Mouse (Mus musculus): ENCODE results near the gene Dapl1. TPM values are rescaled to one million over a fixed set of nuclear protein-coding genes. Genes with fewer than 3 reads are reported as not detected.
A peak's percentile ranks its signal among the peaks of the same experiment; 100 is the strongest.

Dapl1 gene
- polyA plus RNA-seq, 2 experiments from 2014 or later: 11.2 to 20.6 TPM

DNA sequence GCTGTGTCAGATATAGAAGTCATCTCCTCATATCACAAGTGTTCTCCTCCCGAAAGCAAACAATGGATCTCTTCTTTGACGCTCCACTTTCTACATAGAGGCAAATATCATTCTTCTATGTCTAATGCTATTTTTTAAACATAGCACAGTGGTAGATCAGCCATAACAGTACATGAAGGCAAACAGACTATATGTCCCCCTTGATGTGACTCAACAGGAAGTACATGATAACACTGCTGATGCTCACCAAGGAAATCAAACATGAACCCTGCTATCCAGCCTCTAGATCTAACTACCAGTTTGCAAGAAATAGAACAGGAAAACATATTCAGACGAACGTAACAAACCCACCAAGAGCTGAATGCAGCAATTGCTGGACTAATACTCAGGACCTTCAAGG is 10.1 kb upstream of the Dapl1 start:
- ATAC-seq: peak; percentile 65

DNA sequence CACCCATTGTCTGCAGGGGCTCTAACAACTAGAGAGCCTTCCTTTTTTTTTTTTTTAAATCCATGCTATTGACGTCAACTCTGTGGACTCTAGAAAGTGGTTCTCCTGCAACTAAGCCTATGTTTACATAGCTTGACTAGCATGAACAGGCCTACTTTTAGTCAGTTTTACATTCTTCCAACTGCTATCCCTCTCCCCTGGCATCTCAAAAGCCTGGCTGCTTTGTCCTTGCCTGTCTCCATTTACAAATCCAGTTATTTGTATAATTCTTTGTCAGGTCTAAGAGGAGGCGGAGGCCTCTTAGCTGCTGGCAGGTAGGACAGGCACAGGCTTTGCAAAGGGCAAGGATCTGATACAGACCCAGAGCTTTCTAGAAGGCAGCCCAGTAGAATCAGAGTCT is 627 bp downstream of the Dapl1 start:
- no peak for ATAC-seq

DNA sequence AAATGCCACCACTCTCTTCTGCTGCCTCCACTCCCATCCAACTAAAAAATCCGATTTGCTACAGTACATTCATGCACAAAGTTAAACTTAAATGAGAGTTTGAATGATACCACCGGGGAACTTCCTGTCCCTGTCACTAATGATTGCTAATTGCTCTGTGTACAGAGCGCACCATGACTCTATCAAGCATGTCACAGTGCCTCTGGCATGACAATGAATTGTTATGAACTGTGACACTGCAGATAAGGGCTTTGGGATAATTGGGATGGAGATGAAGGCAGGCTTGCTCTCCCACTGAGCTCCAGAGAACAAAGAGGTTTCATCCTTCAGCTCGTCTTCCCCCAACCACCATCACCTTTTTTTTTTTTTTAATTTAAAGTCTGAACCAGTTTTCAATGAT is 1.2 kb downstream of the Dapl1 start:
- no peak for ATAC-seq

DNA sequence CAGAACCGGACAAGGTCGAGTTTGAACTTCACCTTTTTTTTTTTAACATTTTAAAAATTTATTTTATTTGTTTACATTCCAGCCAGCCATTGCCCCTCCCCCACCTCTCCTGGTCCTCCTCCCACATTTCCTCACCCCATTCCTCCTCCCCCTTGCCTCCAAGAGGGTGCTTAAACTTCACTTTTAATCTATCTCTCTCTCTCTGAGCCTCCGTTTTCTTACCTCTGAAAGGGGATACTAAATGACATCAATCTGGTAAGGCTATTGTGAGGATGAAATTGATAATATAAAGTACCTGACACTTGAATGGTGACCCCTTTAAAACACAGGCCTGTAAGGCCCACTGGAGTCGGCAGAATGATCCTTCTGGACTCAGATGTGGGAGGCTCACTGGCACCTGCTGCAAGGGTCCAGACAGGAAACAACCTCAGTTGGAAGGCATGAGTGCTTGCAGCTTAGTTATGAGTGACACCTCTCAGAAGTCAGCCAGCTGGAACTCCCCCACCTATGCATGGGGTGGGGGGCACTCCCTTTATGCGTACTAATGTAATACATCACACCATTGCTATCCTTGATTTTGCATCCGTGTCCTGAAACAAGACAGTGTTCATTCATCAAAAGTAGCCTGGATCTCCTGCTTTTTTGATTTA is 1.9 kb downstream of the Dapl1 start:
- ATAC-seq: peak; percentile 25

DNA sequence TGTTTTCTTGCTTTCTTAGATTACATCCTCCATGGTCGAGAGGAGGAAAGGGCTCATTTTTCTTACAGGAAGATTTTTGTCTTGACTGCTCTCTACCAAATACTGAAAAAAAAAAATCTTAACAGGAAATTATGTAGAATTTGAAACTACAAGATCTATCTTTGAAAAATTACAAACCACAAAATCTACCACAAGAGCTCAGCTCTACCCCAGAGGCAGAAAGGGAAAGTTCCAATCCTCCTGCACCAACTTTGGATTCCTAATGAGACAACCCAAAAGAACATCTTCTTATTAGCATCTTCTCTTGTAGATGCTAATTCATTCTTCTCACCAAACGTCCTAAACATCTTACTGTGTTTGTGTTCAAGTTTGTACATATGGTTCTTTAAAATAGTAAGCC is 3.8 kb downstream of the Dapl1 start:
- ATAC-seq: peak; percentile 69

DNA sequence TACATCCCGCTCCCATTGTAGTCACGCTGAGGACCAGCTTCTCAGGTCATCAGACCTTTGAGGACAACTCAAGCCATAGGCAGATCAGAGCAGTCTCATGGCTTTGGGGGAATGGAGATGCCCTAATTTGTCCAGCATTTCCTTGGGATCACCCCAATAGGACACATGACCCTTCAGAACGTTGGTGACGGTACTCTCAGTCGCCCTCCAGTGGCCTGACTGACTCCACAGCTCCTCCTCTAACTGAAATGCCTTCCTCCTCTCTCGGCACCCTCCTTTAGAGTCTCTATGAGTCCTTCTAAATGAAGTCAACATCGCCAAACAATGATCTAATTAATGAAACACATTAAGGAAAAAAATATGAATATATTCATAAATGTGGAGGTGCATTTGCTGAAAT is 5.9 kb downstream of the Dapl1 start:
- no peak for ATAC-seq

DNA sequence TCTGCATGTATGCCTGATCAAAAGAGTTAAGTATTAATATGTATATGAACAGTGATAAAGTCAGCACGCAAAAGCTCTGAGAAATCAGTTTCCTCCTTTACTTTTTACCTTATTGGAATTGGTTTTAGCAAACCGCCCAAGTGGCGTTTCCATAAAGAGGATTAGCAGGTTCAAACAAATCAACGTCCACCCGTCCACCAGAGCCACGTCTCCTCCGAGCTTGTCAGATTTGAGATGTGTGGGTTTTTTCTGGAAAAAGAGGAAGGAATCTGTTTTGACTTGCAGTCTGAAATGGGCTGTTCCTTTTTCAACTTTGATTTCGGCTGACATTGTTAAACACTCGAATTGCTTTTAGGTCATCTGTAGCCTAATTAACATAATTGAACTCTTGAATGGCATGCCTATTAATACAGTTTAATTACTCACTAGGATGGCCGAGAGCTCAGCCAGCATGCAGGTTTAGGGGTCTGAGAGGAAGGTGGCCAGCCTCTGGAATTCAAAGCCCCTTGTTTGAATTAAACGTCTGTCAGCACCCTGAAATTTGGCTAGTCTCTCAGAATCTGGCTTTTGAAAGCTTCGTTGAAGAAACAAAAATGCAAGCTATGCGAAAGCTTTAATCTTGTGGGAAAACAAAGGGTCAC is 9.1 kb downstream of the Dapl1 start:
- no peak for ATAC-seq

DNA sequence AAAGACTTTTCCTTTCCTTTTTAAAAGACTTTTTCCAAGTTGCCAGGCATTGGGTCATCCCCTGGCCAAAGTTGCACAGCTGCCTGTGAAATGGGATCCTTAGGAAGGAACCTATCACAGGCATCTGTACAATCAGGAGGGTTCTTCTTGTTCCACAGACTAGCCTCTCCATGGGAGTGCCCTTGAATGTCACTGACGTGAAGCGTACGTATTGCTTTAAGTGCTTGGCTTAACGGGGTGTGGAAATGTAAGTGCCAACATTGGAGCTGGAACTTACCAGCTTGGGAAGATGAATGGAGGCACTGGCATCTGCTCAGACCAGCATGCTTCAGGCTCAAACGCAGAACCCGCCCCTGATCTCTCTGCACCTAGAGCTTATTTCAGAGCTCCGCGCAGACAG is 14.7 kb downstream of the Dapl1 start:
- ATAC-seq: no peak

DNA sequence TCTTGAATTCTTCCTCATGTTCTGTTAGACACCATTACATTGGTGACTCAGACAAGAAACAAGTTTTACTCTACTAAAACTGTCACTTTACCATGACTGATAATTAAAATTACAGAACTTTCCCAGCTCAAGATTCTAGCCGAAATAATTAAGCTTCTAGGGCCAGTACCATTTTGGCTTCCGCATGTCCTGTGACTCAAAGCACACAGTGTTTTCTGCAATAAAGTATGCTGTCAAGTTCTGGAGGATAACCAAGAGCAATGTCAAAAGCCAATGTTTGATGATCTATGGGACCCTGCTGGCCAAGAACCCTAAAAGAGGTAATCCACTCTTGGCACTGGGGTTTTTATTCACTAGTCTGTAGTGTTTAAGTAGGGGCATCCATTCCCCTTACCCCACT is 15.3 kb downstream of the Dapl1 start:
- no peak for ATAC-seq

DNA sequence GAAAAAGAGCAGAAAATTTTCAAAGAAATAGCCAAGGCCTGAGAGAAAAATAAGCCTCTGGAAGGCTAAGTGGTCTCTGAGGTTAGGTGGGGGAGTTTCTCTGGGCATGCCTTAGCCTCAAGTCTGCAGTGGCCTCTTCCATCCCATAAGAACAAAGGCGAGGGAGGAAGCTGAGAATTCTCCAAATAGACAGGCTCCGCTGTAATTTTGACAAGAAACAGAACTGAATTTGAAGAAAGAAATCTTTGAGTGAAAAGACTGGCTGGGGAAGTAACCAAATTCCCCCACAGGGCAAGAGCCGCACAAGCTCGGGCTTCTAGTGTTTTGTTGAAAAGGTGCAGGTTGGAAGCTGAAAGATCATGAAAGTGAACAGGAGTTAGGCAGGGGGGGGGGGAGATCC is 24.6 kb downstream of the Dapl1 start:
- no peak for ATAC-seq

DNA sequence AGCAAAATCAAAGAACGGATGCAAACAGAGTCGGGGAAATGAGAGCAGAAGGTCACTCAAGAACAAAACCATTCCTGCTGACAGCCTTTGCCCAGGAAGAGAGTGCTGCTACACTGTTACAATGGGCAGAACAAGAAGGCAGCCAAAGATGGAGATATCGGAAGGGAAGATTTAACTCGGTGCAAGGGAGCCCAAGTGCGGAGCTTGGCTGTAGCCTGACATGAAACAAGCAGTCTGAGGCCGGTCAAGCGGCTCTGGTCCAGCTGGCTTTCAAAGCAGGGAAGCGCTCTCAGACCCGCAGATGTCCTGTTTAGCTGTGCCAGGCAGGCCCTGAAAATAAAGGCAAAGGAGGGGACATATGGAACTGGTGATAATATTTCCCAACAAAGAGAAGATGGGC is 26.0 kb downstream of the Dapl1 start:
- no peak for ATAC-seq

DNA sequence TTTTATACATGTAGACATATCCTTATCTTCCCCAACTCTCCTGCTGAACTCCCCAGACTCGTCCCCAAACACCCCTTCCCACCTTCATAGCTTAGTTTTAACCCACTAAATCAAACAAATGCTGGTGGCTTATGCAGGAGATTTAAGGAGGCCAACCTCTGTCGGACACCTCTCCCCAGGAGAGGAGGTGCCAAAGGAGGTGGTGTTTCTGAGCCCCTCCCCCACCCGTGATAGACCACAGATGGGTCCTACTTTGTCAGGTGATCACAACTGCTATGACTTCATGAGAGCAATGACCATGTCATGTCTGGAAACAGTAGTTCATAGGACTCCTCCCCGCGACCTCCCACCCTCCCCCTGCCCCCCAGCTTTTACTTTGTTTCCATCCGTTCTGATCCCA is 26.4 kb downstream of the Dapl1 start:
- no peak for ATAC-seq

DNA sequence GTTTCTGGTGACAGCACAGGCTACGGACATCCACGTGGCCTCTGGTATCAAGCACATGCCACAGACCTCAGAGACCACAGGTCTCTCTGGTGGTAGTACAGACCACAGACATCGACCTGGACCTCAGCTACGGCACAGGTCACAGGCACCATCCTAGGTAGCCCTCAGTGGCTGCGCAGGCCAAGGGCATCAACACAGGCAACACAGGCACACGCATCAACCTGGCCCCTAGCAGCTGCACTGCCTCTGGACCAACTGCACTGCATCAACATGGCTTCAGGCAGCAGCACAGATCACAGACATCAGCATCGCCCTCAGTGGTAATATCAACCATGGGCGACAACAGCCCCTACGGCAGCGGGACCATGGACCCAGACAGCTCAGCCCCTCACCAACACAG is 36.2 kb downstream of the Dapl1 start:
- no peak for ATAC-seq

DNA sequence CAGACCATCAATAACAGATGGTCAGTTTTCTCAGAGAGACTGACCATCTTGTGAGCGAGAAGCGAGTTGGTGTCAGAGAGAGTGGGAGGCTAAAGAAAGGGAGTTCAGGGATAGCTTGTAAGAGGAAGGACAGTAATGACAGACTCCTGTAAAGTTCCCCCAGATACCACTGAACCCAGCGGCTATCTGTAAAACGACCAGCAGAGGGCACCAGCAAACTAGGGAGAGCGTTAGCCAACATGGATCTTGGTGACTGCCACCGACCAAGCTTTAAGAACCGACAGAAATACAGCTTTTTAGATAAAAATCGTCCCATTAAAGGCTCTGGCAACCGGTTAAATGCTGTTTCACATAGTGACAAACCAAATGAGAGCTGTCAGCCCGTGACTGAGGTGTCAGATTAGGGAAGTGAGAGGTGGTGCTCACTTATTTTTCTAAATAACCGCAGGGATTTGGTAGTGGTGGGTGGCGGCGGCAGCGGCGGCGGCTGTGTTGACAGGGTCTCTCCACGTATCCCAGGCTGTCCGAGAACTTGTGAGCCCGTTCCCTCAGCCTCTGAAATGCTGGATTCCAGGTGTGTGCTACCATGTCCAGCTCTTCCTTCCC is 37.7 kb downstream of the Dapl1 start:
- peak; percentile 91 for ATAC-seq

DNA sequence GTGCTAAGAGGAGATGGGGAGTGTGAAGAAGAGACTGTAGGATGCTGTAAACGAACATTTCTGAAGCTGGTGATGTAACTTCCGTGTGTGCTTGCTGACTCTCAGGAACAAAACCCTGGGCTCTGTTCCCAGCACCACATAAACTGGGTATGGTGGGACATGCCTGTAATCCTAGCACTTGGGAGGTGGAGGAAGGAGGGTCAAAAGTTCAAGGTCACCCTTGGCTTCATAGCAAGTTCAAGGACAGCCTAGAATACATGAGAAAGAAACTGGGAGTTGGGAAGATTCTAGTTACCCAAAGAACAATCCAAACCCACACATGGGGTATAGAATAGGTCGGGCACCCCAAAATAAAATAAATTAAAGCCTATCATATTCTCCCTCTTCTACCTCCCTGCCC is 39.1 kb downstream of the Dapl1 start:
- no peak for ATAC-seq

DNA sequence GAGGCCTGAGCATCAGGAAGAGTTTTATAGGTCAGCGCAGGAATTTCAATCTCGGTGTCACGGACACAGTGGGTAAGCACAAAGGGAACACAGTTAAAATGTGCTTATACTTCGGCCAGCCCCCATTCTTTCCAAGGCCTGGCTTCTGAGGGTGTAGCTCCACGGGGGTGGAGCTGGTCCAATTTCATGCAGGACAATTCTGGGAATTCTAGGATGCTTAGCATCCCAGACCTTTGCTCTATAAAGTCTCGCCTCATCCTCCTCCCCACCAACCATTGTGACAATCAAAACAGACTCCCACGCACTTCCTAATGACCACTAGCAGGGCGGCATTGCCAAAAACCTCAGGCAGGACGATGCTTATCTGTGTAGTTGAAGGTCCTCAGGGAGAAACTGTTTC is 42.4 kb downstream of the Dapl1 start:
- no peak for ATAC-seq

DNA sequence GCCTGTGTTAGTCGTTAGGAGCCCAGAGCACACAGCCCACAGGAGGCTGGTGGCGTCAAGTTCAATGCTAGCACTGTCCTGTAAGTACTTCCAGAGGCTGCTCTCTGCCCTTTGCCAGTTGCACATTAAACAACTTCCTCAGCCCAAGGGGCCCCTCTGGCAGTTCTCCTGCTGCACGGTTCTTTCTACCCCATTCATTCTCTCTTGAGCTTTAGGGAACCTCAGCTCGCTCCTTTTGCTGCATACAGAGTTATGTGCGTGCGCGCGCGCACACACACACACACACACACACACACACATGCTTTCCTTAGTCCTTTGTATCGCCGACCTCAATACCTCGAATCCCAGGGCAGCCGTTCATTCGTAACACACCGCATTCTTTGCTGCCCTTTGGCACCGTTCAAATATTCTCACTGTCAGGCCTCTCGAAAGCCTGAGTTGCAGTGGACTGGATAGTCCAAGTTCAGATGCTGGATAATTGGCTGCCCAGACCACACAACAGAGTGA is 45.2 kb downstream of the Dapl1 start:
- no peak for ATAC-seq

DNA sequence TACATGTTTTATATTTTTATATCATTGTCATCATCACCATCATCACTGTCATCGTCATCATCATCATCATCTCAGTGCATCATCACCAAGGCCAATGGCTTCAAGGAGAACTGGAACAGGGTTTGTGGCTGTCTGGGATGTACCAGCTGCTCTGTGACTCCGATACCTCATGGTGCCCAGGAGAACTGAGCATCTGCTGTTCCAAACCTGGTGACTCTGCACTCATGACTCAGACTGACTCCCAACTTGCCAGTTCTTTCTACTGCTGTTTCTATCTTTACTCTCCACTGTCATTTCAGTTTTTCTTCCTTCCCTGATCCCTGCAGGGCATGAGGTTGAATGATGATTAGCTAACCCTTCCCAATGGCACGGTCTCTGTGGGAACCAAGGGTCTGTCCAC is 46.4 kb downstream of the Dapl1 start:
- ATAC-seq: no peak

DNA sequence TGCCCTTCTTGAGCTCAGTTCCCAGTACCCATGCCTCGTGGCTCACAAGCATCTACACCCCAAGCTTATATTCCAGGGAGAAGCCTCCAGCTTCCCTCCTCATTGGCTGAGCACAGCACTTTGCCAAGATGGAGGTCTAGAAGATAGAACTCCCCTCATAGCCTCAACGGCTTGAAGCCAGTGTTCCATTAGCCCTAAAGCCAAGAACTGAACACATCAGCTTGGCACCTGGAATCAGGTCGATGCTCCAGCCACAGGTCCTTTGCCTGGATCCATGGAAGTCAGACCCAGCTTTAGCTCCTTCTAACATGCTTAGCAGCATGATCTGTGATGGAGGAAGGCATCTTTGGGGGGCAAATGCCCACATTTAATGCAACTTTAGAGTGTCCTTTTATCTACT is 48.5 kb downstream of the Dapl1 start:
- no peak for ATAC-seq

DNA sequence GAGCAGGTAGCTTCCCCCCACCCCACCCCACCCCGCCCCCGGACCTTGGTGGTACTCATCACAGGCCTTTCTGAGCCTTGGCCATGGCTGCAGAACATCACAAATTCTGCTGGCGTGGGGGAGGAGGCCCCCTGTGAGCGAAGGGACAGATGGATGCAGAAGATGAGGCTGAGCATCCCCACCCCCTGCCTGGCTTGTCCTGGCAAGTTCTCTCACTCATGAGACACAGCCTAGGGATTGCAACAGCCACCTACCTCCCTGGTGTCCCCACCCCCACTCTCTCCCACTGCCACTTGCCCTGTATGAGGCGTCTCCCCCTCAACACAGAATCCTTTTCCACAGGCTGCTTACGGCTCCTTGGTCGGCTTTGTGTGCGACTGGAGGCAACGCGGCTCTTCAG is 49.1 kb downstream of the Dapl1 start:
- no peak for ATAC-seq

DNA sequence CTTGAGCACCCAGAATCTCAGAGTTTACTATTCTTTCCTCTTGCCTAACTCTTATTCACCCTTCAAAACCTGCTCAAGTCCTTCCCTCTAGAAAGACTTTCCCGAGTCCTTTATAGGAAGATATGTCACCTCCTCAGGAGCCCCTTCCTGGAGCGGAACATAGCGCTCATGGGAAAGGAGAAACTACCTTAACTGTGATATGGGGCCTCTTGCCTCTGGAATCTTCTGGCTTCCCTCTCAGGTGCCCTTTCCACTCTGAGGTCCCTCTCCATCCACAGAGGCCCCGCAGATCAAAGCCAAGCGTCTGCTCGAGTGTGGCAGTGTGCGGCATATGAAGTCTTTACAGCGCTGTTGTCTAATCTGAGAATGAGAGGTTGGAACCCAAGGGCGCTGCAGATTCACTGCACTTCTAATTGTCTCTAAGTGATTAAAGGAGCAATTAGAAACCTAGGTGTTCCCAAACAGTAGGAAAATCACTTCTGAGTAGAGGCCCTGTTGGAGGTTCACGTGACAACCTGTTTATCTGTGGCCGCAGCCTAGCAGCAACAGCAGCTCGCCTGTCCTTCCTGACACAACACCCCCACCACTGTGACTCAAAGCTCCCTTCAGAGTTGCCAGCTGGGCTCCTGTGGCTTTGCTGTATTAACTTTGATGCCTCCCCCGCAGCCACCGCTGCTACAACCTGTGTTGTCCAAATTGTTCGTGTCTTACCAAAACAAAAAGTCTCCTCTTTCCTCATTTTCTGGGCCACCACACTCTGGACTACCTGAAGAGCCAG is 49.7 kb downstream of the Dapl1 start:
- no peak for ATAC-seq

DNA sequence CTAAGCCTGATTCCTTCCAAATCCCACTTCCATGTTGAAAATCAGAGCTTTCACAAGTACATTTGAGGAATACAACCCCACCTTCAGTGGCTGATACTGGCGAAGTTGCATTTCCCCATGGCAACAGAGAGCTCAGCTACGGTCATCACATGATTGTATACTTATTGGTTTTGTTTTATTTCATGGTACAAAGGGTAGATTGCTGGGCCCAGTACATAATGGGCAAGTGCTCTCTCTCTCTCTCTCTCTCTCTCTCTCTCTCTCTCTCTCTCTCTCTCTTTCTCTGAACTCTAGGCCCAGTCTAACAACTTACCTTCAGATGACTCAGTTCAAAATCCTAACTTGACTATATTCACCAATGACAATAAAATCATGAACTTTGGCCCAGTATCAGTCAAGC is 52.5 kb downstream of the Dapl1 start:
- no peak for ATAC-seq

DNA sequence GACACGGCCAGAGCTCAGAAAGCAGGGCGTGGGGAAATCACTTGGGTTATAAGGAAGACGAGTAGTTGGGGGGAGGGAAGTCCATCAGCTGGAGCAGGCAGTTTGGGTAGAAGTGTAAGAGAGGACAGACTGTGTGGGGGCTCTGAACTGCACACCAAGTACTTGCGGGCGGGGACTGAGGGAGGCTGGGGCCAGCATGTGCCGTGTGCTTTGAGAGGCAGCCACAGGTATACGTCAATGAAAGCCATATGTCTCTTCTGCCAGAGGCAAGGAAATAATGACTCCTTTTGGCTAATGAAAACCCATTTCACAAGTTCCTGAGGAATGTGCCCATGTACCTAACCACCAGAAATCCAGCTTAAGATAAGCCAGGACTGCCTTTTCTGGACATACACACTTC is 53.6 kb downstream of the Dapl1 start:
- ATAC-seq: no peak

DNA sequence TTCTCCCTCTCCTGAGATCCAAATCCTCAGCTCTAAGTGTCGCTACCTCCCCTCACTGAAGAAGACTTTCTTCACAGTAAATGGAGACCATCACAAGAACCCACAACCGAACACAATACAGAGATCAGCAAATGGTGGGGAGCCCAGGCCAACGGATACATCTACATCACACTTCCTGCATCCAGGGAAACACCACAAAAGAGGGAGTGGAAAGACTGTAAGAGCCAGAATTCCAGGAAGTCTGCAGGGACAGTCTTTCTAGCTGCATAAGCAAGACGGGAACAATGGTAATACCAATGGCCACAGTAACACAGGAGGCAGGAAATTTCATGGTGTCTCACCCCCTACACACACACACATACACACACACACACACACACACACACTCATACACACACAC is 55.3 kb downstream of the Dapl1 start:
- ATAC-seq: no peak

All from activated CD4-positive, CD25-positive, alpha-beta regulatory T cell, adult 4 months (primary cell).